In the genomic region with DNA sequence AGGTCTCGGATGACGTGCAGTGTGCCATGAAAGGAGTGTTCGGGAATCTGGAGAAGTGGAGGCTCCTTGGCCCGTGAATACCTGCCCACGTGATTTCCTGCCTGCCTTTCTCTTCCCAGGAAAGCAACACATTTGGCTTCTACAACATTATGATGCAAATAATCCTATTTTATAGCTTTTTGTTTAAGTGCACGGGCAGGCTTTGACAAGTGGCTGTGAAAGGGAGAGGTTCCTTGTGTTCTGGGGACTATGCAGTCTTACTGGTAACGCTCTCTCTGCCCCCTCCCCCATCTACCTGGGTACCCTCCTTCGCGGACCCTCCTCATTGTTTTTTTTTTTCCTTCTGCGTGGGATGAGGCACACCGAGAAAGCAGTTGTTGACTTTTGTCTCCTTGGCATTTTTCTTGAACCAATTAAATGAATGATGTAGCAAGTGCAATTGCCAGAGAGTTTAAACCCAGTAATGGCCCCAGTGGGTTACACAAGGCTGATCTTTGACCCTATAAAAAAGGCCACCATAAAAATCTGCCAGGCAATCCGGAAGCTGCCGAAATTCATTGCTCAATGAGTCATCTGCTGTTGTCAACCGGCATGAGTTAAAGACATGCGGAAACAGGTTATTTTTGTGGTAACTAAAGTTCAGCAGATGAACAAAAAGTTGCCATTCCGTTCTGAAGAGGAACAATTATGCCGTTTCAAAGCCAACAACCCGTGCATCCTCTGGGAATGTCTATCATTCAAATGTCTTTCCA, we compare ENCODE assay signal across 8 mouse cellular contexts.
DNase-seq lines count a peak whose midpoint lies in the region; ATAC-seq and TF ChIP-seq lines count a peak whose summit lies in the region.

No protein-coding gene starts in this region.

- H3K4me3 ChIP-seq in hindbrain, embryonic 15.5 days = no peak overlapping the region
- H3K4me3 ChIP-seq in hindbrain, embryonic 11.5 days (ENCODE audit: low read depth, low read length) = no peak overlapping the region
- peak overlapping the region in 1 of 2 experiments; percentile 27; a peak in 1 of 4 replicates for H3K4me3 ChIP-seq in ES-E14 (ENCODE audit: insufficient read depth in 1 of 2, low read depth in 1 of 2, low read length in 2 of 2, poor library complexity in 1 of 2, severe bottlenecking in 1 of 2)
- no peak overlapping the region for H3K4me3 ChIP-seq in embryonic facial prominence, embryonic 15.5 days (replicated peaks)
- peak overlapping the region; percentile 13 for H3K4me3 ChIP-seq in limb, embryonic 13.5 days

- no peak overlapping the region for H3K27ac ChIP-seq in hindbrain, embryonic 15.5 days (replicated peaks)
- no peak overlapping the region for H3K27ac ChIP-seq in hindbrain, embryonic 11.5 days (ENCODE audit: low read depth, low read length)
- peak overlapping the region; percentile 24; the same call in 1 of the 2 replicates for H3K27ac ChIP-seq in ES-E14 (ENCODE audit: insufficient read depth, low read depth, low read length, poor library complexity, severe bottlenecking)
- H3K27ac ChIP-seq in embryonic facial prominence, embryonic 15.5 days (replicated peaks) = no peak overlapping the region
- no peak overlapping the region for H3K27ac ChIP-seq in limb, embryonic 13.5 days

- in situ Hi-C loops in ES-E14 (cut with MboI; ENCODE audit: low sequenced_read_pairs in 2 of 2, unreplicated experiment in 2 of 2) = no loop called here

- DNase-seq in hindbrain, embryonic 11.5 days (ENCODE audit: low spot score) = no peak
- peak; percentile 70 for DNase-seq in ES-E14 (ENCODE audit: low read depth, low spot score)
- no peak for DNase-seq in left cerebral cortex, postnatal 14 days (ENCODE audit: low spot score in 2 of 2)
- DNase-seq in cerebellum, postnatal 14 days = no peak
- no peak for DNase-seq in spleen, postnatal 10 days (ENCODE audit: low spot score in 2 of 2)

- peak overlapping the region; percentile 34; the same call in 1 of the 2 replicates for H3K4me2 ChIP-seq in hindbrain, embryonic 15.5 days
- no peak overlapping the region for H3K4me2 ChIP-seq in hindbrain, embryonic 11.5 days (replicated peaks; ENCODE audit: low read depth, low read length)
- H3K4me2 ChIP-seq in embryonic facial prominence, embryonic 15.5 days (replicated peaks) = 0 out of 2 replicates have a peak overlapping the region, but pooled peaks have one; percentile 1
- H3K4me2 ChIP-seq in limb, embryonic 13.5 days (replicated peaks) = peak overlapping the region; percentile 52

- H3K36me3 ChIP-seq in hindbrain, embryonic 15.5 days = no peaks in the 10 kb centered on the region
- no peaks in the 10 kb centered on the region for H3K36me3 ChIP-seq in hindbrain, embryonic 11.5 days (ENCODE audit: control insufficient read depth, insufficient read depth, low read length)
- H3K36me3 ChIP-seq in ES-E14 (ENCODE audit: control insufficient read depth, insufficient read depth, low read length, poor library complexity, severe bottlenecking) = no peaks in the 10 kb centered on the region
- no peaks in the 10 kb centered on the region for H3K36me3 ChIP-seq in embryonic facial prominence, embryonic 15.5 days
- H3K36me3 ChIP-seq in limb, embryonic 13.5 days = no peaks in the 10 kb centered on the region

- 0 out of 2 replicates have a peak, but pooled peaks cover 5% of the 10 kb centered on the region for H3K4me1 ChIP-seq in hindbrain, embryonic 15.5 days (replicated peaks)
- no peaks in the 10 kb centered on the region for H3K4me1 ChIP-seq in hindbrain, embryonic 11.5 days (replicated peaks; ENCODE audit: control insufficient read depth, insufficient read depth, low read length)
- peaks cover 5 to 6% of the 10 kb centered on the region in 2 experiments; a peak in 3 of 4 replicates for H3K4me1 ChIP-seq in ES-E14 (ENCODE audit: control insufficient read depth in 2 of 2, insufficient read depth in 2 of 2, low read length in 2 of 2, poor library complexity in 1 of 2)
- H3K4me1 ChIP-seq in embryonic facial prominence, embryonic 15.5 days = peaks cover 5% of the 10 kb centered on the region; the same call in 1 of the 2 replicates
- peaks cover 13% of the 10 kb centered on the region for H3K4me1 ChIP-seq in limb, embryonic 13.5 days

- H3K9me3 ChIP-seq in hindbrain, embryonic 15.5 days = no peaks in the 10 kb centered on the region
- H3K9me3 ChIP-seq in hindbrain, embryonic 11.5 days (ENCODE audit: control insufficient read depth, low read length) = no peaks in the 10 kb centered on the region
- no peaks in the 10 kb centered on the region for H3K9me3 ChIP-seq in ES-E14 (ENCODE audit: control insufficient read depth, insufficient read depth, low read depth, low read length)
- H3K9me3 ChIP-seq in embryonic facial prominence, embryonic 15.5 days (replicated peaks) = no peaks in the 10 kb centered on the region
- no peaks in the 10 kb centered on the region for H3K9me3 ChIP-seq in limb, embryonic 13.5 days

- ATAC-seq in hindbrain, embryonic 15.5 days (ENCODE audit: low FRiP score, low read depth) = no peak
- ATAC-seq in hindbrain, embryonic 11.5 days (ENCODE audit: low FRiP score) = no peak
- ATAC-seq in embryonic facial prominence, embryonic 15.5 days (ENCODE audit: insufficient number of reproducible peaks, low FRiP score, low TSS enrichment, low read depth) = no peak
- no peak for ATAC-seq in limb, embryonic 13.5 days (ENCODE audit: low FRiP score, low read depth)

- intact Hi-C loops in left cerebral cortex, postnatal 14 days (cut with DNase I) = no loop called here

- WGBS in hindbrain, embryonic 15.5 days = 44% methylated on average over 18 of the region's 18 CpGs
- WGBS in hindbrain, embryonic 11.5 days = 47% methylated on average over 18 of the region's 18 CpGs
- 41% methylated on average over 18 of the region's 18 CpGs for WGBS in embryonic facial prominence, embryonic 15.5 days
- 8% methylated on average over 18 of the region's 18 CpGs for WGBS in limb, embryonic 13.5 days

- no peaks in the 10 kb centered on the region for H3K27me3 ChIP-seq in hindbrain, embryonic 15.5 days
- no peaks in the 10 kb centered on the region for H3K27me3 ChIP-seq in hindbrain, embryonic 11.5 days (ENCODE audit: control insufficient read depth, insufficient read depth, low read length)
- H3K27me3 ChIP-seq in embryonic facial prominence, embryonic 15.5 days = peaks cover 3% of the 10 kb centered on the region; the same call in 1 of the 2 replicates
- H3K27me3 ChIP-seq in limb, embryonic 13.5 days = no peaks in the 10 kb centered on the region

- no peak overlapping the region for H3K9ac ChIP-seq in hindbrain, embryonic 15.5 days
- H3K9ac ChIP-seq in hindbrain, embryonic 11.5 days (ENCODE audit: low read depth, low read length) = no peak overlapping the region
- H3K9ac ChIP-seq in ES-E14 (ENCODE audit: insufficient read depth, low read depth, low read length, poor library complexity, severe bottlenecking) = no peak overlapping the region
- no peak overlapping the region for H3K9ac ChIP-seq in embryonic facial prominence, embryonic 15.5 days
- H3K9ac ChIP-seq in limb, embryonic 13.5 days = no peak overlapping the region

TF ChIP-seq in ES-E14, 5 proteins besides CTCF, POLR2A, EP300 and RAD21:
- TF ChIP-seq ZNF384 (IDR thresholded peaks at IDR 0.05; ENCODE audit: low read depth, low read length) (peak; percentile 89), MAFK (IDR thresholded peaks at IDR 0.05; ENCODE audit: insufficient read depth, low read depth, low read length) (no peak)
